Mouse (Mus musculus): ENCODE results near the gene Mdga1.

Gene Mdga1

DNA sequence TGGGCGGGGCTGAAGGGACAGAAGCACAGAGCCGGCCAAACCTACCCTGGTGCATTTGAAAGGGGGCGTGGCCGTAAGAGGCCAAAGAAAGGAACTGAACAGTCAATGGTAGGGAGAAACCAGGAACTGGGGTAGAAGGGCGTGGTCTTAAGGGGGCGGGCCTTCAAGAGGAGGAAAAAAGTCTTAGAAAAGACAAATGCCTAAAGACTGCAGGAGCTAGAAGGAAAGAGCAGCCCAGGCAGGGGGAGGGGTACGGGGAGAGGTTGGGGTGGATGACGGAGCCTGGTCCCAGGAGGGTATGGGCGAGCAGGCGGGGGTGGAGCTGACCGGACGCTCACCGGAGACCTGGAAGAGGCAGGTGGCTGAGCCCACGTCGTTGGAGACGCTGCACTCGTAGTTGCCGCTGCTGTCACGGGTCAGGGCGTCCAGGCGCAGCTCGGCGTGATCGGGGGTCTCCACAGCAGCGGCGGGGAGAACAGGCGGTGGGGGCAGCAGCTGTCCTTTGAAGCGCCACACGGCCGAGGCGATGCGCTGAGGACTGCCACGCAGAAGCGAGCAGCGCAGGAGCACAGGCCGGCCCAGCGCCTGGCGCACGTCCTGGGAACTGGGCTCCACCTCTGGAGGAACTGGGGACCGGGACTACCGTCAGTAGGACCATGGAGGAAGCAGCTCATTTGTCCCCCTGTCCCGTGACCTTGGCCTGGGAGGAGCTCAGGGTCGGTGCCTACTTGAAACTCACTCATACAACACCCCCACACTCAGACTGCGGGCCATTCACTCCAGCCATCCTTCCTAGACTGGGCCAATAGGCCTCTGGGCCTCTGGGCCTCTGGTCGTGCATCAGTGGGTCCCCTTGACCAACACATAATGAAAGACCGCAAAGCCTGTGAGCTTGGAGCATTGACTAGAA, 127.9 kb downstream of the Mdga1 start:
- DNase-seq: no peak

- DNase-seq: no peak
These were observed 131.9 kb downstream of the Mdga1 start for GRCm38 (mm10) chr17:29838029-29838428.

GRCm38 (mm10) chr17:29837441-29837840, 132.4 kb downstream of the Mdga1 start:
- no peak for DNase-seq

GRCm38 (mm10) chr17:29834768-29835167, 135.1 kb downstream of the Mdga1 start:
- DNase-seq: peak; percentile 89 to 90

- DNase-seq: no peak
These were observed 135.6 kb downstream of the Mdga1 start for GRCm38 (mm10) chr17:29834333-29834732.

GRCm38 (mm10) chr17:29831696-29832095, 138.2 kb downstream of the Mdga1 start:
- no peak for DNase-seq

DNA sequence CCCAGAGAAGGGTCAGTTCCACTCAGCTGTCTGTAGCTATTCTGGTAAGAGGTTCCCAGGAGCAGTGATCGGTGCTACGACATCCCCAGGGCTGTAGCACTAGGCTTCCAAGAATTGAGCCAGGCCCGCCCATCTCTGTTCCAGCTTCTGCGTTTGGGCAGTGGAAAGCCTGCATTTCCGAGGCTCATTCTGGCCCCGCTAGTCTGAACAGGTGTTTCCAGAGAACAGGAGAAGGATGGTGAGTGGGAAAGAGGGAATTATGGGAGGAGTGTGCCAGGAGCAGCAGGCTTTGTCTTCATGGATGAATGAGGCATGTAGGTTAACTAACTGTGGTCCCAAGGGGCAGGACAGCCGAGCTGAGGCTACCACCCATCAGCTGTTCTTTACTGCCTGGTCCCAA, 140.8 kb downstream of the Mdga1 start:
- DNase-seq: no peak

DNA sequence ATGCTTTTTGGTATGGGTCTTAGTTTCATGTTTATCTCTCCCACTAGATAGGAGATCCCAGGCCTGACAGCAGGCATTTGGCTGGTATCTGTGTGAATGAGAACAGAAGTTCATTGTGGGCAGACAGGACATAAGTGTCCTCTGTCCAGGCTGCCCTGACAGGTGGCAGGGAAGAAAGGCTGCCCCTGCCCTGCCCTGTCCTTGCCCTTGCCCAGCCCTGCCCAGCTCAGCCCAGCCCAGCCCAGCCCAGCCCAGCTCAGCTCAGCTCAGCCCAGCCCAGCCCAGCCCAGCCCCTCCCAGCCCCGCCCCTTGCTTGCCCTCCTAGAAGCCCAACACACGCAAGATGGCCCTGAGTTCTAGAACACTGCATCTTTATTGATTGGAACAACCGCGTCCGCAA, 142.3 kb downstream of the Mdga1 start:
- DNase-seq: no peak

DNA sequence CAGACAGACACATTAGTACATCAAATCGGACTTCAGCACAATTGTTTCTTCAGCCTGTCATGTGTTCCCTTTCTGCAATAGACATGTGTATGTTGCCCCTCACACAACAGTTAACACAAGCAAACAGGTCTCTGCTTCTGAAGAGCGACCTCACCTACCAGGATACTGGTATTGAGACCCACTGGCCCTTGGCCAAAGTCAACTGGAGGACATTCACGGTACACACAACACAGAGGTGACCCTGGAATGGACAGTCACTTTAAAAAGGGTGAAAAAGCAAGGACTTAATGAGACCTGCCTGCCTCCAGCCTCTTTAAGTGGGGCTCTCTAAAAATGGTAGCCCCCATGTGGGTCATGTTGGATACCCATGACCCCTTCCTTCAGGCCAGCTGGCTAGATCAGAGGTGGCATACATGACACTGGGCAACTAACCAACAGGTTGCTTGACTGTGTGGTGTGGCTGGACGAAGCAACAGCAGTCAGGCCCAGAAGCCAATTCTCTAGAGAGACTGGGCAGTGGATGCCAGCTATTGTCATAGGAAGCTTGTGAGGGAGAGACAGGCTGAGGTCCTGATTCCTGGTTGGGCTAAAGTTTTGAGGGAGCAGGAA, 145.3 kb downstream of the Mdga1 start:
- no peak for DNase-seq

DNA sequence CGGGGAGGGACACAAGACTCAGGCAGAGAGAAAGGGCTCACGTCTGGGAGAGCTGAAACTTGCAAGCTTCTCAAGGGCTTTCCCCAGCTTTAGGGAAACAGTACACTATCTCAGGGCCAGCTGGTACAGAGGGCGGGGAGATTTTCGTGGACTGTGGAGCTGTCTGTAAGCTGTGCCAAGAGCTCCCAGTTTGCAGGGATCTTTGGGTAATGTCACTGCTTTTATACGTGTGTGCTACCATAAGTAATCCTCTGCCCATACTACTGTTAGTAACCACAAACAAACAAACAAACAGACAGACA, 145.7 kb downstream of the Mdga1 start:
- DNase-seq: peak; percentile 48 to 51

- DNase-seq: peak; percentile 79 to 86
These were observed 146.3 kb downstream of the Mdga1 start for GRCm38 (mm10) chr17:29823439-29824207.

DNA sequence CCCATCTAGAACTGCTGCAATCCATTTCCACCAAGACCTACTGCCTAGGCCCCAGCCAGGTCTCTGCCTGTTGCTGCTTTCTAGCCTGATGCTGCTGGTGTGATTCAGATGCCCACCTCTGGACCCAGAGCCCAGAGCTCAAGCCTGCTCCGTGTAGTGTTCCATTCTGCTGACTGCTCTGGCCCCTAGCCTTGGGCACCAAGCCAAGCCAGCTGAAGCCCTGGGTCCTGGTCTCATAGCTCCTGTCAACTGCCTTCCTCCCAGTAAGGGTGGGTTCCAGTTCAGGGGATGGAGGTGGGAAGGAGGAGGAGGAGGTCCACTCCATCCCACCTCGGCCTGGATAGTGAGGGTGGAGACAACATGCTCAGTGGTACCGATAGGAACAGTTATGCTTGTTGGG, 150.3 kb downstream of the Mdga1 start:
- no peak for DNase-seq

- DNase-seq: no peak
These were observed 150.9 kb downstream of the Mdga1 start for GRCm38 (mm10) chr17:29818989-29819388.

DNA sequence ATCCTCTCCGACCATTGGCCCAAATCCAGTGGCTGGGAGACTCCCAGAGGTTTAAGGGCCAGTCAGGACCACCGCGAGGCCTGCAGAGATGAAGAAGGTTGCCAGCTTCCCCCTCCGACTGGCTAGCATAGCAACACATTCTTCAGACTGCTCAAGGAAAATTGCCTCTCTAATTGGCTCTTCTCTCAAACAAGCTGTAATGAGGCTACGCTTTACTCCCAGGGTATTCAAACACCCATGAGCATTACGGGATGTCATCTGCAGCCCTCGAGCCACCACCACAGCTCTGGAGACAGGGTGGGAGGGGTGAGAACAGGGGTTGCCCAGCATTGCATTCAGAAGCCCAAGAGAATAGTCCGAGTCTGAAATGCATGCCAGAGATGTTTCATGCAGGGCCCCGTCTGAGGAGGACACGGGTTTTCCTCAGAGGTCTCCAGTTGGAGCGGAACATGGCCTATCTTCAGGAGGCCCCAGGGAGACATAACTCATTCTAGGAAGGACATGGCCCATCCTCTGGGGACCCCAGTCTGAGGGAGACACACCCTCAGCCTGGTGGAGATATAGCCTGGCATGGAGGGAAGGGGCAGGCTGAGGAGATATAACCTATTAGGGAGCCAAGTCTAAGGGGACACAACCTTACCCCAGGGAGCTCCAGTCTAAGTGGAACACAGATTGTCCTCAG, 151.5 kb downstream of the Mdga1 start:
- no peak for DNase-seq

GRCm38 (mm10) chr17:29814758-29815157, 155.1 kb downstream of the Mdga1 start:
- DNase-seq: no peak

DNA sequence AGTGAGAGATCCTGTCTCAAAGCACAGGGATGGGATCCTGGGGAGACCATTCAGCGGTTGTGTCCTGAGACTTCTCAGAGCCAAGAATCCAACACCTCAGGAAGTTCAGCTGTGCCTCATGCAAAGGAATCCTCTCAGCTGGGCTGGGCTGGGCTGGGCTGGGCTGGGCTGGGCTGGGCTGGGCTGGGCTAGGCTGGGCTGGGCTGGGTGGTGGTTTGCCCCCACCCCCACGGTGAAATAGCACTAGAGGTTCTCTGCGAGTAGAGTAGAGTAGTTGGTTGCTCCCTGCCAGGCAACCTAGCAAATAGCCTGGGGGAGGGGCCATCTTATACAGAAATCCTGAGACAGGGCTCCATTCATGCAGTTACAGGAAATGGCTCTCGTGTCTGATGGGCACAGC, 156.6 kb downstream of the Mdga1 start:
- DNase-seq: no peak

DNA sequence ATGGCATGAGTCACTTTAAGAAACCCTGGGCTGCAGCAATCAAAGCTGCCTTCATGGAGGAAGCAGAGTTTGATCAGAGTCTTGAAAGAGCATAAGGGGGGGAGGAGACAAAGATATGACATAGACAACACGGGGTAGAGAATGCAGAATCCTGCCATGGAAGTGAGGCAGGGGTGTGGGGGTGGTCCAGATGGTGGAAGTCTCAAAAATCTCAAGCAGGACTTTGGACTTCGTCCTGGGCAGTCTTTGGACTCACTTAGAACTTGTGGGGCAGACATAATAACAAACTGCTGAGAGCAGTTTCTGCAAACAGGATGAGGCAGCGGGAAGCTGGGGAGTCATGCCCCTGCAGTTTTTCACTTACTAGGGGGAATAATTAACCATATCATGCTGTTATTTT, 166.3 kb downstream of the Mdga1 start:
- DNase-seq: no peak

DNA sequence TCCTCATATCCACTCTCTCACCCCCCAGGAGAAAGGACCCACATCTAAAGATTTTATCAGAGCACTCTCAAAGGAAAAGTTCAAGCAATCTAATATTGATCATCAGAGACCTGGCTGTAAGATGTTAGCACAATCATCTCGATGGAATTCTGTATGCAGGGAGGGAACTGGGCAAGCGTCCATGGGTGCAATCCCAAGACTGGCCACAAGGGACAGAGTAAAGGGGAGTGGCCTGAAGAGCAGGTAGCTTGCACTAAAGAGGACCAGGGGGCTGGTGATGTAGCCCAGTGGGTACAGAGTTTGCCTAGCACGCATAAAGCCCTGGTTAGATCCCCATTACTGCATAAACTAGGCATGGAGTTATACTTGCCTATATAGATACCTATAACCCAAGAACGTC, 168.5 kb downstream of the Mdga1 start:
- peak; percentile 85 to 98 for DNase-seq

DNA sequence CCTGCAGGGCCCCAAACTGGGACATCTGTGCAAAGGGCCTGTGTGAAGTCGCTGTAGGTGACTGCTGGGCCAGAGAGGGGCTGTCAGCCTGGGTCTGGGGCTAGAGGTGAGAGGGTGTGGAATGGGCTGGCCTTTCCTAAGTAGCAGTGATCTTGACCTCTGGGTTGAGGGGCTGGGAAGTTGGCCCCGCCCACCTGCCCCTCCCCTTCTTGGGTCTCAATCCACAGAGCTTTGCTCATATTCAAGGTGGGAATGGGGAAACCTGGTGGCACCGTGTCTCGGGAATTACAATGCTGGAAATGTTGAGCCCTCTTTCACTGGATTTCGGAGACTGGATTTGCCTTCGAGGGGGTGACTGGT, 169.8 kb downstream of the Mdga1 start:
- DNase-seq: no peak

- DNase-seq: no peak
These were observed 170.3 kb downstream of the Mdga1 start for GRCm38 (mm10) chr17:29799398-29800095.

DNA sequence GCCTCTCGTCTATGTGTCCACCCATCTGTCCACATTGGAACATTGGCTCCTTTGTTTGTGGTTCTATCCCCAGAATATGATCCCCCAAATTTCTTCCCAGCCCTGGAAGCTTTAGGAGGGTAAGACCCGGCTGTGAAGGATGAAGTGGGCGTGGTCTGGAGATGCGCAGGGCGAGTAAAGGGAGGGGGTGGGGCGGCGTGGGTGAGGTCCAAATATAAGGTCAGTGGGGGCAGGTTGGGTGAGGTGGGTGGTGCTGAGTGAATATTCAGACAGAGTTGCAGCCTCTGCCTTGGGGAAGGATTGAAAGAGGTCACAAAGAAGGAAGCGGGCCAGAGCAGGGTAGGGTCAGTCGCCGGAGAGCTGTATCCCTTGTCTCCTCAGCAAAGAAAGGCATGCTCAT, 171.7 kb downstream of the Mdga1 start:
- DNase-seq: no peak

DNA sequence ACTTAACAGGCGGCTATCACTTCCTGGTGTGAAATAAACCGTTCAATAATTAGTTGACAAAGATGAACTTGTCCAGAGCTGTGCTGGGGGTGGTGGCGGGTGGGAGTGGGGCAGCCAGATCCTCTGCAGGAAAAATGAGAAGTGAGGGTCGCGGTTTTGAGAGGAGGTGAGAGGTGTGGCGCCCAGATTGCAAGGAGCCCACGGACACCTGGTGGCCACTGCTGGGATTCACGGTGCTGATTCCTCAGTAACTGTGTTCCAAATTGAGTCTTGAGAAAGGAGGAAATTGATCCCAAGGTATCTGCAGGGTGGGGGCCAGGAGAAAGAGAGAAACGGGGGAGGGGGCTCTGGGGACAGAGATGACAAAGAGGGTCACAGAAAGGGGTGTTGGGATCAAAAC, 173.1 kb downstream of the Mdga1 start:
- no peak for DNase-seq

- peak; percentile 87 to 94 for DNase-seq
These were observed 173.8 kb downstream of the Mdga1 start for GRCm38 (mm10) chr17:29796086-29796485.

Data from cerebellum, postnatal 14 days (tissue).